Mouse (Mus musculus): ENCODE measurements around the gene Mgat4a.

GRCm38 (mm10) chr1:37488531-37488930 lies 52.3 kb downstream of the Mgat4a start:
- TF ChIP-seq POLR2A (IDR thresholded peaks at IDR 0.05; ENCODE audit: control insufficient read depth, extremely low read depth, insufficient read depth, low read length, poor library complexity), result no peak
- TF ChIP-seq CTCF (IDR thresholded peaks at IDR 0.05; ENCODE audit: borderline replicate concordance, control insufficient read depth, extremely low read depth, insufficient read depth, low read length, poor library complexity), result no peak

Measured in thymus, adult 2 months (tissue).